Mouse (Mus musculus) G1E (cell line): ENCODE results near the gene 1700012B09Rik.

Source experiments
- CTCF ChIP-seq: IDR thresholded peaks from 2 replicates; pipeline ENCODE4 v1.5.1; 2012; ENCODE audit warnings: low read depth, low read length, inconsistent platforms, mixed read lengths
- GATA1 ChIP-seq: IDR thresholded peaks from 2 replicates; pipeline ENCODE4 v1.6.1; 2012; ENCODE audit warnings: borderline replicate concordance, low read length, inconsistent platforms, mixed read lengths
- POLR2AphosphoS5 ChIP-seq: IDR thresholded peaks from 2 replicates; pipeline ENCODE4 v1.6.1; 2012; ENCODE audit warnings: low read depth, low read length, inconsistent platforms; ENCODE audit not compliant: insufficient replicate concordance
- TAL1 ChIP-seq: conservative IDR thresholded peaks from 2 replicates; pipeline ENCODE4 v1.6.1; 2012; ENCODE audit warnings: low read depth, low read length, inconsistent platforms, mixed read lengths

- TF ChIP-seq CTCF (no peak), POLR2AphosphoS5 (no peak), TAL1 (no peak), GATA1 (no peak)
These were observed 39.8 kb downstream of the 1700012B09Rik start for GRCm38 (mm10) chr9:14730941-14731541.
